Mouse (Mus musculus): Measurements from ENCODE around the gene Tmem130.

Tmem130 gene

DNA sequence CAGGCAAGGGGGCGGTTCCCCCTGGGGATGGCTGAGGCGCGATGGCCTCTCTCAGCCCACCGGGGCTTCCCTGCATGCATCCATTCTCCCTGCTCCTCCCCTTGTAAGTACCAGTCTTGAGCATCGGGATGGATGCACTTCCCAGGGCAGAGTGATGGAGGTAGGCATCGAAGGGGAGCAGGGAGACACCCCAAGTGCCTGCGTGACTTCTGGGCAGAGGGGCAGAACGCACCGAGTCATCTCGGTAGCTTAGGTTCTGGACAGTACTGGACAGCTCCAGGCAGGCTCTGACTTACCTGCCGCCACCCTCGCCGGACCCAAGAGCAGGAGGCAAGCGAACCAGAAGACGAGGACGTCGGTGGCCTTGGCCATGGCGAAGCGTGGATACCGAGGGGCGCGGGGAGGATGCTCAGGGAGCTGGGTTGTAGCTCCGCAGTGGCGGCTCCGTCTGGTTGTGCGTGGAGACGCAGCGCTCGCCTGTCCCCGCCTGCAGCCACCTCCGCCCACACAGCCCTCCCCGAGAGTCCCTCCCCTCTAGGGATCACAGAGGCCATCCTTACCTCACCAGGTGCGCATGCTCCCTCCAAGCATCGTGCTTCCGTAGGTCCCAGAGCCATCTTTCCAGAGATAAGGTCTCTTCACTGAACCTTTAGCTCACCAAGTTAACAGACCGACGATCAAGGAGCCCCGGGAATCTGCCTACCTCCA lies at the start of gene Tmem130:
Tmem130 (minus strand) TSS at position 658 of the 708 bp plus-strand sequence.
- in situ Hi-C loops (cut with MboI, MseI), result loop anchor here in 1 of 2 experiments (10.0 to 25.0 kb wide), 3 partner anchors 549 to 1837 kb away; partner anchors contain the start of genes Rnf6 and Tecpr1

DNA sequence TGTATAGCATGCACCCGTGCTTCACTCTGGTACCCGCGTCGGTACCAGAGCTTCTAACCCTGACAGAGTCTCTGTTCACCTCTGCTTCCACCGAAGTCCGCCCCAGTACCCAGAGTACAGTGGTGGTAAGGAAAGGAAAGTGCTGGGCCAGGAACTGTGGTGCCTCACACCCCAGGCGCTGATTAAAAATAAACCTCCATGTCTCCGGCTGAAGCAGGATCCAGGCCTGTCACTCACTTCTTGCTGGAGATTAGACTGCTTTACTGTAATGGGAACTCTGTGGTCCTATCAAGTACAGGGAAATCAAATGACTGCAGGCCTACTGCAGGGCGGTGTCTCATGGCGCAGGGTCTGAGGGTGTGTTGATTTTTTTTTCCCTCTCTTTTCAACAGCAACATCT lies 45.3 kb upstream of the Tmem130 start:
- in situ Hi-C loops (cut with MboI, MseI), result no loop called here

DNA sequence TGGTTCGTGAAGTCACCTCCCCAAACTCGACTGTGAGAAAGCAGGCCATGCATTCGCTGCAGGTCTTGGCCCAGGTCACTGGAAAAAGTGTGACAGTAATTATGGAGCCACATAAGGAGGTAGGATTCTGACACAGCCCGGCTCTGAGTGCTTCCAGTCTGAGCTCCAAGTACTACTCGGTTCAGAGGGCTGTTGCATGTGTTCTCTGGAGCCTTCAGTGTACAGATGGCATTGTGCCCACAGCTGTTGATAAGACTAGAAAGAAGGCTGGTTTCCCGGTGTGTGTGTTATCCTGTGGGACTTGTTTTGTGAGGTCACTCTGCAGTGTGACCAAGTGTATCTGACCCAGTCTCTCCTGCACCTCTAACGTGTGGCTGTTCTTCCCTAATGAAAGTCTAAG lies 42.6 kb upstream of the Tmem130 start:
- in situ Hi-C loops (cut with MboI, MseI), result no loop called here

DNA sequence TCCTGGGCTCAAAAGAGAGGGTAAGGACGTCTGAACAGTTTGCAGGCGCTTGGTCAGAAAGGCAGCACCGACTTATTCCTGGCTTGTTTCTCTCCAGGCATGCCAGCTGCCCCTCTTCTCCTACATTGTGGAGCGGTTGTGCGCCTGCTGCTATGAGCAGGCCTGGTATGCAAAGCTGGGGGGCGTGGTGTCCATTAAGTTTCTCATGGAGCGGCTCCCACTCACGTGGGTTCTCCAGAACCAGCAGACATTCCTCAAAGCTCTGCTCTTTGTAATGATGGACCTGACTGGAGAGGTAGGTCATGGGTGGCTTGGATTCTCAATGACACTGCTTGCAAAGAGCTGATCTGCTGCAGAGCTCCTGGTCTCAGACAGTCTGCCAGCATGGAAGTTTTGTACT lies 41.4 kb upstream of the Tmem130 start:
- in situ Hi-C loops (cut with MboI, MseI), result no loop called here

DNA sequence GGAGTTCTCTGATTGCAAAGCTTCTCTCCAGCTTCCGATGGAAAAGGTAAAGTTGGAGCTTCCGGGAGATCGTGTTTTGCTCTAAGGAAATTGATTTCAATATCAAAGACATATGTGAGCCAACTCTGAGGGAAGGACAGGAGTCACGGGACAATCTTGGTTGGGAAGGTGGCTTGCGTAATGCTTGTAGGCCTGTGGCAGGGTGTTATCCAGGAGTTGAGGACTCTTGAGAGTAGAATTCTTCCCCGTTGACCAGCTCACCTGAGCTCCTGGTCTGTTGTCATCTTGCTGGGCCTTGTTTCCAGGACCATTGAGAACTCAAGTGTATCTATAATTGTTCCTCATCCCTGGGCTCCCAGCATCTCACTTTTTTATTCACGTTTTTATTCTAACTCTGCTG lies 35.5 kb upstream of the Tmem130 start:
- in situ Hi-C loops (cut with MboI, MseI), result loop anchor here (10.0 to 25.0 kb wide), 2 partner anchors 910 to 912 kb away; partner anchors contain the start of gene Ankrd61 (in 1 of the 2)

DNA sequence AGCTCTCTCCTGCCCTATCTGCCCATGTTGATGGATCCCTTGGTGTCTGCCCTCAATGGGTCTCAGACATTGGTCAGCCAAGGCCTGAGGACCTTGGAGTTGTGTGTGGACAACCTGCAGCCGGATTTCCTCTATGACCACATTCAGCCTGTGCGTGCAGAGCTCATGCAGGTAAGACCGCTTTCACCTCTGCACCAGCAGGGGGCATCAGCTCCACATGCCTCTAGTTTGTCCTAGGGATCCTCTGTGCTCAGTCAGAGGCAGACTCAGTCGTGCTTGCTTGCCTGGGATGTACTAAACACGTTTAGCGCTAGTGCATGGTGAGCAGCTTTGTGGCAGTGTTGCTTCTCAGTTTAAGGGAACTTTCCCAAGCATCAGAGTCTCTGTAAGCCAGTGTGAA lies 33.1 kb upstream of the Tmem130 start:
- in situ Hi-C loops (cut with MboI, MseI), result loop anchor here (10.0 to 25.0 kb wide), 2 partner anchors 907 to 910 kb away; partner anchors contain the start of gene Ankrd61 (in 1 of the 2)

DNA sequence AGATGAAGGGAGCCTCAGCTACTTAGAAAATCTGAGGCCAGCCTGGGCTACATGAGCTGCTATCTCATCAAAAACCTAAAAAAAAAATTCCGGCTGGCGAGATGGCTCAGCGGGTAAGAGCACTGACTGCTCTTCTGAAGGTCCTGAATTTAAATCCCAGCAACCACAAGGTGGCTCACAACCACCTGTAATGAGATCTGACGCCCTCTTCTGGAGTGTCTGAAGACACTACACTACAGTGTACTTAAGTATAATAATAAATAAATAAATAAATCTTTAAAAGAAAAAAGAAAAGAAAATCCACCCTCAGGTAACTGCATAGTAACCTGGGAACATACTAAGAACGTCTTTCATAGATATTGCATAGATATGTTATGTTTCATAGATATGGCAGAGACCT lies 31.8 kb upstream of the Tmem130 start:
- in situ Hi-C loops (cut with MboI, MseI), result loop anchor here (10.0 to 25.0 kb wide), 2 partner anchors 906 to 909 kb away; partner anchors contain the start of gene Ankrd61 (in 1 of the 2)

DNA sequence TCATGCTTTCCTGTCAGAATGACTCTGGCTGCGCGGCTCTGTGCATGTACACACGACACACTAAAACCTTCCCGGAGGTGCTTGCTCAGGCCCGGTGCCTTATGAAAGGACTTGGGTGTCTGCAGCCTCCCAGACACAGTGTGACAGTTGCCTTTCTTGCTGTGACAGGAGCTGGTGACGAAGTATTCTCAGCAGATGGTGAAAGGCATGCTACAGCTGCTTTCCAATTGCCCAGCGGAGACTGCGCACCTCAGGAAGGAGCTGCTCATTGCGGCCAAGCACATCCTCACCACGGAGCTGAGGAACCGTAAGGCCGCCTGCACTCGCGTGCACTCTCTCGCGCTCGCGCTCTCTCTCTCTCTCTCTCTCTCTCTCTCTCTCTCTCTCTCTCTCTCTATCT lies 24.8 kb upstream of the Tmem130 start:
- in situ Hi-C loops (cut with MboI, MseI), result loop anchor here in 1 of 2 experiments (25.0 kb wide), 1 partner anchor 899 kb away; the partner anchor contains the start of gene Ankrd61

DNA sequence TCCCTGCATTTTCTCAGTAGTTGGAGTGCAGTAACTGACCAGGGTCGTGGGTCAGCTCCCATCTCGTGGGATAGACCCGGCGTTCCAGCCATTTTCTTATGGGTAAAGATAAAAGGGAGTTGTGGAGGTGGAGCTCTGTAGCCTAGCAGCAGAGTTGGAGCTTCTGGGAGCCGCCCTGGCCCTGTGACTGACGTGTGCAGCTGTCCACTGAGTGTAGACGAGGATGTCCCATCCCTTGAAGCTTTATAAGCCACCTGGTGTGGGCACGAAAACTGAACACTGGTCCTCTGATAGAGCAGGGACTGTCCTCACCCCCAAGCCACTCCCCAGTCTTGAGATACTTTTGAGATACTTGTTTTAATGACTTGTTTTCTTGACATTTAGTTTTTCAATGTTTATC lies 19.0 kb upstream of the Tmem130 start:
- in situ Hi-C loops (cut with MboI, MseI), result loop anchor here in 1 of 2 experiments (25.0 kb wide), 1 partner anchor 893 kb away; the partner anchor contains the start of gene Ankrd61

DNA sequence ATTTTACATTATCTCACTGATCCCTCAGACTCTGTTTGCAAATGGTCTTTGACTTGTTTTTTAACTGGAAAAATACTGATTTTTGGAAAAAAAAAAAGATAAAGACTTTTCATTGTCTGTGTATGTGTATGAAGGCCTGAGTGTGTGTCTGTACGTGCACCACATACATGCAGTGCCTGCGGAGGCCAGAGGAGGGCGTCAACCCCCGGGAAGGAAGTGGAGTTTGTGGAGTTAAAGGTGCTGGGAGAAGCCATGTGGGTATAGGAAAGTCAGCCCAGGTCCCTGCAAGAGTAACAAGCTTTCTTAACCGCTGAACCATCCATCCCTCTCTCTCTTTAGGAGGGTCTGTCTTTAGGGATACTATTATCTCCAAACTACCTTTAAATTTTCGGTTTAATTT lies 11.6 kb upstream of the Tmem130 start:
- in situ Hi-C loops (cut with MboI, MseI), result loop anchor here (10.0 to 25.0 kb wide), 2 partner anchors 561 to 1048 kb away; partner anchors contain the start of gene Tecpr1 (in 1 of the 2)

DNA sequence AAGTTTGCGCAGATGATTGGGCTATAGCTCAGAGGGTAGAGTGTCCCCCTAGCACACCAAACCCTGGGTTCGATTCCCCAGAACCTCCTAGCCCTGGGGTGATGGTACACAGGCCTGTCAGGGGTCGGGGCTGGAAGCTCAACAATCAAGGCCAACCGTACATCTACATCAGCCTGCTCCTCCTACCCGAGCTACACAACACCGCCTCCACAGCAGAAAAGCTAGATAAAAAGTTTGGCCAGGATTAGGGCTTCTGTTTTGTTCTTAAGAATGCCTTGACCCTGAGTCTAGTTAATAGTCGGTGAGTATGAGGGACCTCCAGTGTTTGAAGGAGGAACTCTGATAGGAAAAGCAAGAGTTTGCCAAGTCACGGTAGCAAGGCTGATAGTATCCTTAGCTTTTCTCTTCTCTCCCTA lies 7.5 kb upstream of the Tmem130 start:
- in situ Hi-C loops (cut with MboI, MseI), result loop anchor here in 1 of 2 experiments (10.0 to 25.0 kb wide), 3 partner anchors 557 to 1844 kb away; partner anchors contain the start of genes Rnf6 and Tecpr1

DNA sequence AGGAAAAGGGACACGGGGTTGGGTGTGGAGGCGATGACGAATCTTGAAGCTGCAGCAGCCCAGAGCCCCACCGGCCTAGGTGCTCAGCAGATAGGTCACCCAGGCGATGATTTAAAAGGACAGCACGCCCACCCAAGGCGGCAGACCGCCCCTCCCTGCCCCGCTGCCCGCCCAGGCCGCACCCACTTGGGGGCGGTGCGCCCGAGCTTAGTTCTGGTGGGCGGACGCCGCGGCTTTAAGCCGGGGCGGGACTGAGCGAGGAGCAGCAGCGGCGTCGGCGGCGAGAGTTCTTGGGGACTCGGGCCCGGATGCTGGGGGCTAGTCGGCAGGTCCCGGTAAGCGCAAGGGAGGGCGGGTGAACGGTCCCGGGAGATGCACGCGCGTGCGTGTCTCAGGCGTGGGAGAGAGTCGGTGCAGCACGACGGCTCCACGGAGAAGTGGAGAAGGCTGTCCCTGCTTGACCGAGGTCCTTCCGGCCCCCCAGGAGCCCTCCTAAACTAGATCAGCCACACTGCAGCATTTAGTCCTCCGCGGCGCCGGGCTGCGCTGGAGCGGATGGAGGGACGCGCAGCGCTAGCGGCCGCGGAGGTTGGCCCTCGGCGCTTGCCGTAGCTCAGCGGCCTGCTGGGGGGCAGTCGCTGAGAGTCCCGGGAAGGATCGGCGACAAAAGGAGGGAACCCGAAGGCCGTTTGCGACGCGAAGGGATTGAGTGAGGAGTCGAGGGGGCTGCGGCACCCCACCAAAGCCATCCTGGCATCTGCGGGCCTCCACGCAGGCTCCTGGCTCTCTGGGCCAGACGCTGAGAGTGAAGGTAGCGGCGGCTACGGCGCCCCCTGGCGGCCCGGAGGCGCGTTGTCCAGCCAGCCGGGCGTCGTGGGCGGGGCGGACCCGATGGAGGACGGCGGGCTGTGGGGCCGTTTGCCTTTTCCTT lies 6.6 kb upstream of the Tmem130 start:
- in situ Hi-C loops (cut with MboI, MseI), result loop anchor here in 1 of 2 experiments (10.0 to 25.0 kb wide), 3 partner anchors 556 to 1843 kb away; partner anchors contain the start of genes Rnf6 and Tecpr1

DNA sequence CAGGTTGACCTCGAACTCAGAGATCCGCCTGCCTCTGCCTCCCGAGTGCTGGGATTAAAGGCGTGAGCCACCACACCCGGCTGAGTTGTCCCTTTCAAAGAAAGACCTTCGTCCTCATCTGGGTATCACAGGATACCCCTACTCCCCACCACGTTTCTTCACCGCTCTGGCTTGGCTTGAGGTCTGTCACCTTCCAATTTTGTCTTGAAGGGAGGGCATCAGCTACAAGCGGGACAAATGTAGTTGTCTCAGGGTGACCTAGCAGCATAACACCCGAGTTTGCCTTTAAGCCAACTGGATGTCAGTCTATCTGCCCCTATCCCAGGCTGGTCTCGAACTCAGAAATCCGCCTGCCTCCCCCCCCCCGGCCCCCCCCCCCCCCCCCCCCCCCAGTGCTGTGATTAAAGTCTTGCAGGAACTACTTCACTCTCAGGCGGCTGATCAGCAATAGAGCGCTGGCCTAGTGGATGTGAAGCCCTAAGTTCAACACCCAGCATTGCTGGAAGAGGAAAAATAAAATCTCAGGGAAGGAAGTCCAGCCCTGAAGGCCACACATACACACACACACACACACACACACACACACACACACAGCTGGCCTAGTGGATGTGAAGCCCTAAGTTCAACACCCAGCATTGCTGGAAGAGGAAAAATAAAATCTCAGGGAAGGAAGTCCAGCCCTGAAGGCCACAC lies 5.6 kb upstream of the Tmem130 start, which contains the start of gene Trrap:
Trrap (plus strand) TSS at position 627 of the 693 bp plus-strand sequence.
- in situ Hi-C loops (cut with MboI, MseI), result loop anchor here in 1 of 2 experiments (10.0 to 25.0 kb wide), 3 partner anchors 555 to 1842 kb away; partner anchors contain the start of genes Rnf6 and Tecpr1

DNA sequence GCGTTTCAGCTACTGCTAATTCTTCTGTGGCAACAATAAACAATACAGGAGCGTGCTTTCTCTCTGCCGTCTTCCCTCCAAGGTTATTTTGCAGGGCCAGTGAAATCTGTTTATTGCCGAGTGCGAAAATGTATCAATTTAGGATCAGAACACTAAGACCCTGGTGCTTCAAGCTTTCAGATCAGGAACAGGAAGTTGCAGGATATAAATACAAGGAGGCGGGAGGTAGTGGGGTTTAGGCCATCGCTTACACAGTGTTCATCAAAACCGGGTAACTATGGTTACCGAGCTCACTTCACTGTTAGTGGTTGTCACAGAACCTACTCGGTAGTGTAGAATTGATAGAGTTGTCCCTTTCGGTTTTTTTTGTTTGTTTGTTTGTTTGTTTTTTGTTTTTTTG lies 5.0 kb upstream of the Tmem130 start:
- in situ Hi-C loops (cut with MboI, MseI), result loop anchor here in 1 of 2 experiments (10.0 to 25.0 kb wide), 3 partner anchors 554 to 1842 kb away; partner anchors contain the start of genes Rnf6 and Tecpr1

DNA sequence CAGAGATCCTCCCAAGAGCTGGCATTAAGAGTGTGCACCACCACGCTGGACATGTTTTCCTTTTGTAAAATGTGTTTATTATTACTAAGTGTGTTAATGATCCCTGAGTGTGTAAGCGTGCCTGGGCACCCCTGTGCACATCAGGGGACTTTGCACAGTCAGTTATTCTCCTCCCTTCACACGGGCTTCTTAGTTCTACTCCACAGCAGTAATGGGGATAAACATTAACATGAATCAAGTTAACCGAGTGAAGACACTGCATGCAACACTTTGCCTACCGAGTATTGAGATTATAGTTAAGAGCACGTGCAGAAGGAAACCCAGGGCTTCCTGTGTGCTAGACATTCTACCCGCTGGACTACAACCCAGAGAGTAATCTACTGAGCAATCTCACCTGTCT lies 4.4 kb upstream of the Tmem130 start:
- in situ Hi-C loops (cut with MboI, MseI), result loop anchor here in 1 of 2 experiments (10.0 to 25.0 kb wide), 3 partner anchors 554 to 1841 kb away; partner anchors contain the start of genes Rnf6 and Tecpr1

DNA sequence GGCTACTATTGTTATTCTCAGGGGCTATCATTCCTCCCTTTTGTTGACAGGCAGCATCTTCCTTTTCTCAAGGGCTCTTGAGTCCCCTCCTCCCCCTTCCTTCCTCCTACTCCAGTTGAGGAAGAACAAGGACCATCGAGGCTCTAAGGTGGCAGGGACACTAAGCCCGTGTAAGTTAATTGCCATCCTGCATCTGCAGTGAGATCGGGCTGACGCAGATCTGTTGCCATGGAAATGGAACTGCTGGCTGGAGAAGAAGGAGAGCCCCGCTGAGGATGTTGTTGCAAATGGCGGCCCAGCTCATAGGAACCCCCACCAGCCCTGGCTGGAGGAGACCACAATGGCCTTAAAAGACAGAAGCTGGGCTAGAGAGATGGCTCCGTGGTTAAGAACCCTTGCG lies 3.2 kb downstream of the Tmem130 start:
- in situ Hi-C loops (cut with MboI, MseI), result loop anchor here in 1 of 2 experiments (25.0 kb wide), 1 partner anchor 546 kb away; the partner anchor contains the start of gene Tecpr1

DNA sequence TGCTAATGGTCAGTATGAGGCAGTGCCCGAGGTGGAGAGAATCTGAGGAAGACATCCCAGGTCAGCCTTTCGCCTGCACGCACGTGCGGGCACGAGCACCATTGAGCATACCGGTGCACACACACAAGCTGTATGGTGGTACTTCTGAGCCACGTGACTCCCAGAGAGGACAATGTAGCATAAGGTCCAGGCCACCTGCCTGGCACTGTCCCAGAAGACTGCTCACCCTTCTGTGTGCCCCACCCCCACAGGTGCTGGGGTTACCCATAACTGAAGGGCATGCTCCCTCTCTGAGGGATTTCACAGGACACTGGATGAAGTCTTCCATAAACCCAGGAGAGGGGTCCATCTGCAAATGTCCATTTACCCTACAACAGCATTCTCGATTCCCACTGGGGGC lies 4.2 kb downstream of the Tmem130 start:
- in situ Hi-C loops (cut with MboI, MseI), result loop anchor here in 1 of 2 experiments (25.0 kb wide), 1 partner anchor 545 kb away; the partner anchor contains the start of gene Tecpr1

DNA sequence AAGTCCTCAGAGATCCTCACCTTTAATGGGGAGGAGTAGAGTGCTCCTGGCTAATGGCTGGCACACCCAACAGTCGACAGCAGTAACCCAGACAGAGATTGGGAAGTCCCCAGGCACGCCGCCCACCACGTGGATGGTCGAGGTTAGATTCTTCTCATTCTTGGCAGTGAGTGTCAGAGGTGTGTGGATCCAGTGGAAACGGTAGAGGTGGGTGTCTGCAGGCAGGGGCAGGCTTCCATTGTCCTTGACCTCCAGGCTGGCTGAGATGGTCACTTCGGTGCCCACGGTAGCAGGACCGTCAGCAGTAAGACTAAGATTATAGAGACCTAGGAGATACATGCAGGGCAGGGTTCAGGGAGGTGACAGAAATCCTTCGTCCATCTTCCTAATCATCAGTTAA lies 6.4 kb downstream of the Tmem130 start:
- in situ Hi-C loops (cut with MboI, MseI), result loop anchor here in 1 of 2 experiments (25.0 kb wide), 1 partner anchor 543 kb away; the partner anchor contains the start of gene Tecpr1

DNA sequence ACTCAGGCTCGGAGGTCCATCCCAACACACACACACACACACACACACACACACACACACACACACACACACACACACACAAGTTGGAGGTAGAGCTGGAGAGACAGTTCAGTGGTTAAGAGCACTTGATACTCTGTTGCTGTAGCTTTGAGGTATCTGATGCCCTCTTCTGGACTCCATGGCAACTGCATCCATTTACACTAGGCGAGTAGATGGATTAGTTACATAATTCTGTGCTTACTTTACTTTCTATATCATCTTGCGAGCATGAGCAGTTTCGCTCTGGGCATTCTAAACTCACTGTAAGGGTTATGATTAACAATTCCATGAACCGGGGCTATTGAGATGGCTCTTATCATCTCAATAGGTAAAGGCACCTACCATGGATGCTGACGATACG lies 8.6 kb downstream of the Tmem130 start:
- in situ Hi-C loops (cut with MboI, MseI), result loop anchor here in 1 of 2 experiments (25.0 kb wide), 1 partner anchor 541 kb away; the partner anchor contains the start of gene Tecpr1

DNA sequence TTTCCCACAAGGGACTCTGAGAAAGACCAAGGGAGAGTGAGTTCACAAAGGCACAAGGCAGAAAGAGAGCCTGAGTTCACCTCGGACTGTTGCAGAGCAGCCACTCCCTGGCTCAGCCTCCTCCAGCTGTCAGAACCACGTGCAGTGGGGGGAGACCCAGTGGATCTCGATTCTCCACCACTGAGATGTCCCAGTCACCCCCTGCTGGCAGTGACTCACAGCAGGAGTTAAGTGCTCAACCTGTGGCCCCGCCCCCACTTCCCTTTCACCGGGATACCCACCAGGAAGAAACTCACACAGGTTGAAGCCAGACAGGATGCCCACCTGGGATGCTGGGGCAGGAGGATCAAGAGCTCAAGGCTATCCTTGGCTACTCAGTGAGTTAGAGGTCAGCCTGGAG lies 9.2 kb downstream of the Tmem130 start:
- in situ Hi-C loops (cut with MboI, MseI), result loop anchor here in 1 of 2 experiments (25.0 kb wide), 1 partner anchor 540 kb away; the partner anchor contains the start of gene Tecpr1
